Mouse (Mus musculus) layer of hippocampus, adult 2 months (tissue): ENCODE measurements around the gene Ankrd12. TPM values are rescaled to one million over a fixed set of nuclear protein-coding genes. Genes with fewer than 3 reads are reported as not detected.
"Not testable (repeated sequence)": the region's sequence is repeated elsewhere in the genome, so short reads cannot be mapped to it uniquely, and the experiment has no call there.

Experiments used
- DNase-seq, 2 experiments: peaks; one replicate each; pipeline ENCODE4 v3.0.0; 2022; ENCODE audit warnings: low spot score in 2 of 2
- H3K27ac ChIP-seq: fragments of 200-600 bp; 2 replicates; pipeline ENCODE4 v1.8.1; 2022
- H3K4me3 ChIP-seq: fragments of 200-600 bp; 2 replicates; pipeline ENCODE4 v1.8.1; 2022; ENCODE audit warnings: mild to moderate bottlenecking
- CTCF ChIP-seq: fragments of 200-600 bp; conservative IDR thresholded peaks from 2 replicates; pipeline ENCODE4 v1.8.1; 2022; ENCODE audit warnings: antibody characterized with exemption, mild to moderate bottlenecking, moderate library complexity
- total RNA-seq, 2 experiments: library from RNA; stranded (reverse); gene quantifications; 2 replicates each; pipeline ENCODE4 v1.2.3; 2021

Ankrd12 gene
- total RNA-seq, 2 experiments from 2014 or later, result 229 to 237 TPM

DNA sequence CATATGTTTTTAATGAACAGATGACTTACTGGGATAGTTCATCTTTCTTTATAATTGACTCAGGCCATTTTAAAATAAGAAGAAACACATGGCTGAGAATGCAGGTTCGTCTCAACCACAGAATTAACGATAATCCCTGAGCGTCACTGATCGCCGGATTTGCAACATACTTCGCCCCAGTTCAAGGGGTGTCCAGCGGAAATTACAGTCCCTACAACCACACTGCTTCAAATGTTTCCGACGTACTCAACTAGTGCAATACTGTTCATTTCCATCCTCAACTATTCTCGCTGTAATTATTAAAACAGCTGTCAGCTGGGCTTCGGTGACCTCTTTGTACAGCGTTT, 1.1 kb downstream of the Ankrd12 start:
- Histone ChIP-seq H3K4me3 (peak overlapping the region; percentile 91), H3K27ac (peak overlapping the region; percentile 92)
- no peak for DNase-seq
- TF ChIP-seq CTCF, result no peak

DNA sequence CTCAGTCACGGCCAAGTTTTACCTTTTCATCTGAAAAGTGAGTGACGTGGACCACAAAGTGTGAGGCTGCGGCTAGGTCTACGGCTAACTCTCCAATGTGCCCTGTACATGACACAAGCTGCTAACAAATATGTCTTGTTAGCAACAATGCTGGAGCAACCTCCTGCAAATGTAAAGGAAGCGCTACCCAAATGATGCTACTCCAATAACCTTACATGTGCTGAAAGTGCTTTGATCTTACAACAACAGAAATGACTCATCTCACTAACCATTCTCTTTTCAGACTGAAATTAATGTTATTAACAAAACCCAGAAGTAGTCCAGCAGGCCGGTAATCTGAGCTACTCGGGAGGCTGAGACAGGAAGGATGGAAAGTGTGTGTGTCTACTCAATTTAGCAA, 2.9 kb downstream of the Ankrd12 start:
- no peak for DNase-seq
- no peak for TF ChIP-seq CTCF
- Histone ChIP-seq H3K4me3 (no peak overlapping the region), H3K27ac (no peak overlapping the region)

DNA sequence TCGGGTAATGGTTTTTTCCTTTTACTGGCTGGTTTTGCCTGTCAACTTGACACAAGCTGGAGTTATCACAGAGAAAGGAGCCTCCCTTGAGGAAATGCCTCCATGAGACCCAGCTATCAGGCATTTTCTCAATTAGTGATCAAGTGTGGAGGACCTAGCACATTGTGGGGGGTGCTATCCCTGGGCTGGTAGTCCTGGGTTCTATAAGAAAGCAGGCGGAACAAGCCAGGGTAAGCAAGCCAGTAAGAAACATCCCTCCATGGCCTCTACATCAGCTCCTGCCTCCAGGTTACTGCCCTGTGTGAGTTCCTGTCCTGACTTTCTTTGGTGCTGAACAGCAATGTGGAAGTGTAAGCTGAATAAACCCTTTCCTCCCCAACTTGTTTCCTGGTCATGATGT, 7.9 kb downstream of the Ankrd12 start:
- not testable (repeated sequence) for H3K27ac ChIP-seq, H3K4me3 ChIP-seq, DNase-seq

DNA sequence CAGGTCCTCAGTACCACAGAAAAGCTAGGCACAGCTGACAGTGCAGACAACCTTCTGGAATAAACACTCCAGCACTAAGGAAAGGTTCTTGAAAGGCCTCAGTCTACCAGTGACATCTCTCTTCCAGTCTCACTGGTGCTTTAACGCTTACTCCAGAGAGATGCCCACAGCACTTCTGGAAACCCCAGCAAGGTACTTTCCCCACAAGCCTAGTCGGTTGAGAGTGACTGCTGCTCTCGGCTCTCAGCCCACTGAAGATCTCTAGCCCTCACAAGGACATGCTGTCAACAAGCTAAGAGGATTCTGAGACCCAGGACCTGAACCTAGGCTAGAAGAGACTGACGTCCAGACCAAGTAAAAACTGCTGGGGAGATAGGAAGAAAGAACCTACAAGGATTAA, 11.8 kb downstream of the Ankrd12 start:
- Histone ChIP-seq H3K4me3 (no peak overlapping the region), H3K27ac (no peak overlapping the region)
- TF ChIP-seq CTCF, result no peak
- no peak for DNase-seq

DNA sequence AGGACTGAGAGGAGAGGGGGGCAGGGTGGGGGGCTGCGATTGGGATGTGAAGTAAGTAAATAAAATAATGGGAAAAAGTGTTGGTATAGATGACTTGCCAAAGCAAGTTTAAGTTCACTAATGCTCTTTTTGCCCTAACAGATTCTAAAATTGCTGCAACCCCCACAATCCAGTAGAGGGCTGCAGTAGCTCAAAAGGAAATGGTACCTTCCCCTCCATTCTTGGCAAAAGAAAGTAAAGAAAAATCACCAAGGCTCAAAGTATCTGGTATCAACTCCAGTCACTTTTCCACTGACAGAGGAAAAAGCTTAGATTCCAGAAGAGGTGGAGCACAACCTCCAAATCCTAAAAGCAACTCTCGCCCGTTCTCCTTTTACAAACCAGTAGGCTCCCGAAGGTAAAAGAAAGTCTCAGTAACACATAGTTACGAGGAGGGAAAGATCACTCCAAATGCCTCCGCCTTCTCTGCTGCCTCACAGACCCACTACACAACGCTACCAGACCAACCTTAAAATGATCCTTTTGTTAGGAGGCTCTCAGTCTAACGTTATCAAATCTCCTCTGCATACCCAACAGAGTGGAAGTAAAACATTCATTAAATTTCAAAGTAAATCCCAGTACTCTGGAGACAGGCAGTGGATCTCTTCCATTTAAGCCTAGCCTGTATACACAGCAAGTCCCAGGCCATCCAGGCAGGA, 15.5 kb downstream of the Ankrd12 start:
- peak; percentile 61 for TF ChIP-seq CTCF
- no peak overlapping the region for H3K27ac ChIP-seq
- DNase-seq, result no peak
- no peak overlapping the region for H3K4me3 ChIP-seq

DNA sequence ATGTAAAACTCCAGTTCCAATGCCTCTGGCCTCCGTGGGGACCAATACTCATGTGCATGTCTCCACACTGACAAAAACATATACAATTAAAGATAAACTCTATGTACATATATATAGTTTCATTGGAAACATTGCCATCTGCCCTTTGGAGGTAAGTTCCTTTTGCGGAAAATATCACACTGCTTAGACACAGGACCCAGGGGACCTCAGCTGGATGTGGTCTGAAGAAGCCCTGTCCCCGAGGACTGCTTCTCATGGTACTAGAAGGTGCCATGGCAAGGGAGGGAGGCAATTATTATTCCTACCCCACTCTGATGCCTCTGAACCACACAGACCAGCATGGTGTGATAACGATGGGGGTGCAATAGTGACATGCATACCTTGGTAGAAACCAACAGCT, 18.7 kb downstream of the Ankrd12 start:
- no peak for DNase-seq
- H3K4me3 ChIP-seq, result no peak overlapping the region
- no peak for TF ChIP-seq CTCF
- no peak overlapping the region for H3K27ac ChIP-seq

DNA sequence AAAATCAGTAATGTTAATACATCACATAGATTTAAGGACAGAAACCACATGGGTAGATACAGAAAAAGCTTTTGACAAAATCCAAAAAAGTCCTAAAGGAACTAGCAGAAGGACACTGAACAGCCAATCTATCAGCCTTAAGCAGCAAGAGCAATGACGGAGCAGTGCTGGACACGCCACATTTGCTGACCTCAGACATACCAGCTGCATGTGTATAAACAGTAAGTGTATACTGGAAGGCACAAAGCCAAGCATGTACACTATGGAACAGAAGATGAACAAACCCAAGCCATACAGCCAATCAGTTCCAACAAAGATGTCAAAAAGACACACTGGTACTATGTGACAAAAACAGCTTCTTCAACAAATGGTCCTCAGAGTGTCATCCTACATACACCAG, 19.7 kb downstream of the Ankrd12 start:
- Histone ChIP-seq H3K4me3 (no peak overlapping the region), H3K27ac (no peak overlapping the region)
- no peak for DNase-seq
- no peak for TF ChIP-seq CTCF

DNA sequence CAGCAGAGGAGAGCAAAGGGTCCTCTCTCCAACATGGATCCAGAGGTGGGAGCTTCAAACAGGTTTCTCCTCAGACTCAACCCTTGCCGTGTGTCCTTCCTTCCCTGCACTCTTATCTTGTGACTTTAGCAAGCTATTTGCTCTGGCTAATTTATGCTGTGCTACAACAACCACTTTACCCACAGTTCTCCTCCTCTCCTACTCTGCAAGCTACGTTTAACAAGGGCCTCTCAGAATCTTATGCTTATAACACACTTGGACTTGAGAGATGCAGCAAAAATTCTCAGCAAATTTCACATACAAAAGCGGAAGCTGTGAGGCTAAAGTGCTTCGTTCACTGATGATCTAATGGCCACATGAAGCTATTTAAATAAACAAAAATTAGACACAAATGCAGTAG, 23.5 kb downstream of the Ankrd12 start:
- Histone ChIP-seq H3K27ac (no peak overlapping the region), H3K4me3 (no peak overlapping the region)
- DNase-seq, result no peak
- no peak for TF ChIP-seq CTCF

DNA sequence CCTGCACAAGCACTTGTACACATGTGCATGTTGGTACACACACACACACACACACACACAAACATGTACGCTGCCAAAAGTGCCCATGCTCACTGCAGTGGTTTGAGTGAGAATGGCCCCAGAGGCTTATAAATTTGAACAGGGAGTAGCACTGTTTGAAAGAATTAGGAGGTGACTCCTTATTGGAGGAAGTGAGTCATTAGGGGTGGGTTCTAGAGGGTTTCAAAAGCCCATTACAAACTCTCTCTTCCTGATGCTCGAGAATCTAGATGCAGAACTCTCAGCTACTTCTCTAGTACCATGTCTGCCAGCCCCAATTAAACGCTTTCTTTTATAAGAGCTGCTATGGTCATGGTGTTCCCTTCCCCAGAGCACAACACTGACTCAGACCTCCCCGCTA, 28.1 kb downstream of the Ankrd12 start:
- no peak overlapping the region for H3K4me3 ChIP-seq
- DNase-seq, result no peak
- no peak overlapping the region for H3K27ac ChIP-seq
- no peak for TF ChIP-seq CTCF

DNA sequence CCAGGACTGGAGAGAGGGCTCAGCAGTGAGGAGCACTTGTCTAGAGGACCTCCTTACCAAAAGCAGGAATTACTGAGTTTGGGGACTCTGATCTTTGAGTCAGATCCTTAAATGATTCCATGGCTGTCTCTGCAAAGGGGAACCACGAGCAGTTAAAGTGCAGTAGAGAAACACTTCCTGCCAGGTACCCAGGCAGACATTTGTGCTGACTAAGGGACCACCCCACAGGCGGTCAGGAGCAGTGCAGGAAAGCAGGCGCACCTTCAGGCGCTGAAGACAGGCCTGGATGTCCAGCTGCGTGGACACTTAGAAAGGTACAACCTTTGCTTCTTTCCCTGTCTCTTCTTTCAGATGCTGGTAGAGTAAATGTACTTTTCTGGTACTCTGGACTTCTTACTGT, 28.7 kb downstream of the Ankrd12 start:
- no peak overlapping the region for H3K4me3 ChIP-seq
- no peak for DNase-seq
- no peak overlapping the region for H3K27ac ChIP-seq
- no peak for TF ChIP-seq CTCF

DNA sequence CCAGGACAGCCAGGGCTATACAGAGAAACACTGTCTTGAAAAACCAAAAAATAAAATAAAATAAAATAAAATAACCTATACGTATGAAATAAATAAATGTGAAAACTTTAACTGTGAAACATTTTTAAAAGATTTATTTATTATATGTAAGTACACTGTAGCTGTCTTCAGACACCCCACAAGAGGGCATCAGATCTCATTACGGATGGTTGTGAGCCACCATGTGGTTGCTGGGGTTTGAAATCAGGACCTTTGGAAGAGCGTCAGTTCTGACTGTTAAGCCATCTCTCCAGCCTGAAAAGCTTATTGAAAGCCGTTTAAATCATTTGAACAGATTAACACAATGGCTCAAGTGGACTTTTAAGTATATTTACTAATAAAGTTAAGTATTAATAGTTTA, 33.2 kb downstream of the Ankrd12 start:
- not testable (repeated sequence) for H3K27ac ChIP-seq, H3K4me3 ChIP-seq, DNase-seq
- TF ChIP-seq CTCF, result peak; percentile 66

DNA sequence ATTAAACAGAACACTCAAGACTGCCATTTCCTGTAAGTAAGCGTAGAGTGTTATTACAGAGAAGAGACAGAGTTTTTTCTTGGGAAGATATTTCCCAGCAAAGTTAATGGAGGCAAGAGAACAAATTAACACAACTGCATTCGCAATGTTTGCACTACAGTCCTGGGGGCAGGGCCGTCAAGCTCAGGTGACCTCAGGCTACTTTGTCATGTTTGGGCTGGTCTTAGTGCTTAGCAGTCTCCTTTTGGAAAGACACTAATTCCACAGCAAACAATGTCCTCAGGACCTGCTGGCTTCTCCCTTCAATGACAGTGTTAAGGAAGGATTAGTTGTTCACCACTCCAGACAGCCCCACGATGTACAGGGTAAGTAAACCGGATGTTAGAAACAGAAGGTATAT, 35.9 kb downstream of the Ankrd12 start:
- DNase-seq, result no peak
- Histone ChIP-seq H3K4me3 (no peak overlapping the region), H3K27ac (no peak overlapping the region)
- no peak for TF ChIP-seq CTCF

DNA sequence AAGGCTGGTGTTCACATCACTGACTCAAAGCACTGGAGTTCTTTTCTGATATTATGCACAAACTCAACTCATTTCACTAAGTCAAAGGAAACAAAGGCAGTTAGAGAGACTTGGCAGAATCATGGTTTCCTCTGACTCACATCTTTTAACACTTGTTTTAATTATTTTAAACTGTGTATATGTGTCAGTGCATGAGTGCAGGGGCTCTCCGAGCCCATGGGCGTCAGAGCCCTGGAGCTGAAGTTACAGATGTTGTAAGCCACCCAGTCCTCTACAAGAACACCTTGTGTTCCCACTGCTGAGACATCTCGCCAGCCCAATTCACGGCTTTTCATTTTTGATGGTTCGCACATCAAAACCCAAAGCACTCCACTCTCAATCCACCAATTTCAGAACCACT, 43.6 kb downstream of the Ankrd12 start:
- no peak for DNase-seq
- H3K27ac ChIP-seq, result no peak overlapping the region
- H3K4me3 ChIP-seq, result no peak overlapping the region
- no peak for TF ChIP-seq CTCF

DNA sequence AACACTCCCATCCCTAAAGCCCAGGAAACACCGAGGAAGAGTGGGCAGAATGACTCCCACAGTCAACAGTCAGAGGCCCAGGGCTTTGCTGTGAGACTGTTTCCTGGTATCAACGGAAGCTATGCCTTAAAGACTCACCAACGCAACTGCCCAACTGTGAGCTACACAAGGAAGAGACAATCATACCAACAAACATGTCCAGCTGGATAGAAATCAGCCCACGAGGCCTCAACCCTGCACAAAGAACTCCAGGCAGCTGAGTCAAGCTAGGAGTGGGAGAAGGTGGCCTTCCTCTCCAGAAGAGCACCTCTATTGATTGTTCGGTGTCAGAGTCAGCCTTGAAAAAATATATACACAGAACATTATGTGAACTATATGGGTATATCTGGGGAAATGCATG, 44.9 kb downstream of the Ankrd12 start:
- Histone ChIP-seq H3K27ac (no peak overlapping the region), H3K4me3 (no peak overlapping the region)
- DNase-seq, result no peak
- TF ChIP-seq CTCF, result no peak

DNA sequence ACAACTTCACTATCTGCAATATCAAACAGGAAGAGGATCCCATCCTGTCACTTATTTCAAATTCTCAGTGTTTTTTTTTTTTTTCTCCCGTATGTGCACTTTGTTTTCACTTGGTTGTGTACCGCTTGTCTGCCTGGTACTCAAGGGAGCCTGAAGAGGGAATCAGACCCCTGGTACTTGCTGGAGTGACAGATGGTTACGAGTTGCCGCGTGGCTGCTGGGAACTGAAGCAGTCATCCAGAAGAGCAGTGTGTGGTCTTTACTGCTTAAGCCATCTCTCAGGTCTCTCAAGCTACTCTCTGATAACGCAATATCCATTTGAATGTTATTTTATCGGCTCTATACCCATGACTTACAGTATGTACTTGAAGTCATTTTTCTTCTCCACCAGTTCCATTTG, 52.7 kb downstream of the Ankrd12 start:
- no peak for DNase-seq
- Histone ChIP-seq H3K4me3 (no peak overlapping the region), H3K27ac (no peak overlapping the region)
- TF ChIP-seq CTCF, result no peak
